Mouse (Mus musculus) monocyte, adult 2 months (primary cell): ENCODE measurements around the gene Akap5.

Source experiments
- DNase-seq, 2 experiments: peaks; one replicate each; pipeline ENCODE4 v3.0.0; 2022; ENCODE audit warnings: low spot score in 2 of 2, low read depth in 1 of 2

Akap5 gene

GRCm38 (mm10) chr12:76310633-76311032 lies 14.1 kb upstream of the Akap5 start:
- no peak for DNase-seq

DNA sequence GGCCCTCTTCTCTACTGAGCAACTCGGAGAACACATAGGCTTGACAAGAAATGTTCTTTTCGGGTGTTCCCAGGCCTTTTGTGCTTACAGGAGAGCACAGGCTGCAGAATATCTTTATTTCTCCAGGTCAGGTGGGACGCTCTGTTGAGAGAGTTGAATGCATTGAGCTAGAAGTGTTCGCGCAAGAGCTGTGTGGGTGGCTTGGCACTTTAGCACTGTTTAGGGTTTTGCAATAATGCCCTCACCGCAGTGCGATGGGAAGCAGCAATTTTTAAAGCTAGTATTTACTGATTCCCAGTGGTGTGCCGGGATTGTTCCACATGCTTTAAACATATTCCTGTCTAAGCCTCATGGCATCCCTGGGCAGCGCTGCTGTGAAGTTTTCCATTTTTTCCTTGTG lies 13.5 kb upstream of the Akap5 start:
- DNase-seq = no peak

DNA sequence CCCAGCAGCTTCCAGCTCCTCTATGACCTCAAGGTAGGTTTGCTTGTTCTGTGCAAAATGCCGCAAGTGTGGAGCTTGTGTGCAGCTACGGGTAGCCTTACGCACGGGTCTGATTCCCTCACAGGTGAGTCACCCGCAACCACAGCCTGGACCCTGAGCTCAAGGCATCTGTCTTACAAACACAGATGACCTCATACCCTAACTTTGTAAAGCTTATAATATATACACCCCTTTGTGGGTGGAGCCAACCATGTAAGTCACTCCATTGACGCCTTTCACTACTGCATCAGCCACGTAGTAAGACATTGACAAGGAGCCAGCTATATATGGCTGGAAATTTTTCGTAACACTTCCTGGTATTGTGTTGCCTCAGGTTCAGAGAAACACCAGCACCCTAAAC lies 12.7 kb upstream of the Akap5 start:
- DNase-seq = no peak

- DNase-seq = peak; percentile 48 to 49
Measured at GRCm38 (mm10) chr12:76318282-76319212, 6.1 kb upstream of the Akap5 start.

DNA sequence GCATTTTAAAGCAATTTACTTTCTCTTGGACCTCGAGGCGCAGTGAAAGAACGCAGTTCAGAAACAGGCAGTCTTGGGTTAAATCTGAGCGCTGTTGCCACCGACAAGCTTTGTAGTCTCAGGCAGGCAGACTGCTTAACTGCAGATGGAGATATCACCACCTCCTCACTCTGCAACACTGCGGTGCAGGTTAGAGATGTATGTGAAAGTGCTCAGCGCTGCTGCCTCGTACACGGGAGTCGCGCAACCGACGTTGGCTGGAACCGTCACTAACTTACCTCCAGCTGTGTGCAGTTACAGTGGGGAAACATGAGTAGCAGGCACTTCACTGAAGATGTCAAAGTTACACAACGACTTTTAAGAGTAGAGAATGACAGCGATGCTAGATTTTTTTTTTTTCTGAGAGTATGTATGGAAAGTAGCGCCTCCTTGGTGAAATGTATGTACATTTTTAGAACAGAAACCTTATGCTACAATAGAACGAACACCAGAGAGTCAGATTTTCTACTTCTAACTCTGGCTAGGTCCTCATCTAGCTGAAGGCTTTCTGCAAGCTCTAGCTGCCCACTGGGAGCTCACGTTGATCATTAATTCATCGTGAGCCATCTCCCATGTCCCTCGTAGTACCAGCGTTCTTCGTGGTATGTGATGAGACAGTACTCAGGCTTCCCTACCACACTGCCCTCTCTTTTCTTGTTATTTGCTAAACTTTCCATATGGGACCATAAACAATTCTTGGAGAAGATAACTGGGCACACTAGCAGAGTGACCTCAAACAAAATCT lies 1.9 kb downstream of the Akap5 start:
- no peak for DNase-seq

GRCm38 (mm10) chr12:76328567-76329354 lies 4.1 kb downstream of the Akap5 start:
- no peak for DNase-seq

GRCm38 (mm10) chr12:76333688-76334087 lies 9.0 kb downstream of the Akap5 start:
- DNase-seq = no peak

DNA sequence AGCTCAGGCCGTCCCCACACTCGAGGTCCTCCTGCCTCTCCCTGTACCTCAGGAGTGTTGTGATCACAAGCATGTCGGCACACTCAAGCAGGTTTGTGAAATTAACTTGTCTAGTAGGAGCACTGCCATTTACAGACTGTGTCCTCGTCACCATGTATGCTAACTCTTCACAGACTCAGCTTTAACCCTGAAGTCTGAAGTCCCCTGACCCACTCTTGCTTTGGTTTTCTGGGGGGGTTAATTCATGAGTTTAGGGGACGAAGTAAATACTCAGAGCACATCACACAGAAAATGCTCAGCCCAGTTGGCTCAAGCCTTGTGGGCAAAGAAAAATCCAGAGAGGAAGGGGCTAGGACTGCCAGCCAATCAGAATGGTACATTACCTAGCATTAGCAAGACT lies 10.9 kb downstream of the Akap5 start:
- no peak for DNase-seq

- no peak for DNase-seq
Measured at GRCm38 (mm10) chr12:76336111-76336965, 11.6 kb downstream of the Akap5 start.

GRCm38 (mm10) chr12:76341080-76341479 lies 16.4 kb downstream of the Akap5 start:
- peak in 1 of 2 experiments; percentile 19 for DNase-seq

GRCm38 (mm10) chr12:76345759-76346455 lies 21.2 kb downstream of the Akap5 start:
- DNase-seq = no peak

DNA sequence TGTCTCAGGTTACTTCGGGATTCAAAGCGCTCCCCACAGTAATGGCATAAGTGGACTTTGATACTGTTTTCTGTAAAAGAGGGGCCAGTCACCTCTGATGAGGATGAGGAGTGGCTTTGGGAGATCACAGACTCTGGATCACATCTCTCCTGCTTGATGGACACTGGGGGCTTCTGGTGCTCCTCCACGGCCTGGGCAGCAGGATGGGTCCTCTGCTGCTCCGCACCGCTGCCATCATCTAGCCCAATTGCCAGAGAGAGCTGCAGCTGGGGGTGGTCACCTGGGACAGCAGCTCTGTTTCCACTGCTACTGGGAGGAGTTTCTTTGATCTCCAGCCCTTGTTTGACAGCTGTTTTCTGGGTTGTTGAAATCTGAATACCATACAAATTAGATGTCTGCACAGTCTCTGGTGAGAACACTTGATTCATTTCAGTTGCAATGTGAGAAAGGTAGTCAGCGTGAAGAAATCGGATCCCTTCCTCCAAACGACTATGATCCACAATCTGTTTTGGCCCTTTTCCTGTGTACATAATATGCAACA lies 25.1 kb downstream of the Akap5 start:
- no peak for DNase-seq

- DNase-seq = no peak
Measured at GRCm38 (mm10) chr12:76360868-76361267, 36.2 kb downstream of the Akap5 start.

GRCm38 (mm10) chr12:76361405-76362302 lies 37.0 kb downstream of the Akap5 start:
- no peak for DNase-seq

GRCm38 (mm10) chr12:76362303-76362676 lies 37.6 kb downstream of the Akap5 start:
- no peak for DNase-seq

DNA sequence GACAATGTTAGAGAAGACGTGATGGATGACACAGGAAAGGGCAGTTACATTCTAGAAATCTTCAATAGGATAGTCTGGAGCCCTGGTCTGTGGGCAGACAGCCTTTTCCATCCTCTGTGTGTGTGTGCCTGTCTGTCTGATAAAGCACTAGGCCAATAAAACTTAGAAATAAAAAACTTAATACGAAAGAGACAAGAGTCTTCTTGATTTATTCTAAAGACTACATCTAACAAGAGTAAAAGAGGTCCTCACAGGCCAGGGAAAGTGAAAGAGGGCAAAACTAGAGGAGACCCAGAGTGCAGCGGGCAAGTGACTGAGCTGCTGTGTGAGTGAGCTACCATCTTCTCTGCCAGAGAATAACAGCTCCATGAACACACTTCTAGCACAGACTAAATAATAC lies 41.6 kb downstream of the Akap5 start:
- no peak for DNase-seq

GRCm38 (mm10) chr12:76367096-76367995 lies 42.7 kb downstream of the Akap5 start:
- DNase-seq = no peak
